Mouse (Mus musculus): Measurements from ENCODE around the gene Comp.

The Comp gene

GRCm38 (mm10) chr8:70397611-70398563 lies 24.5 kb downstream of the Comp start:
- no peak for DNase-seq (ENCODE audit: low spot score)

GRCm38 (mm10) chr8:70404212-70404611 lies 30.9 kb downstream of the Comp start:
- no peak for DNase-seq (ENCODE audit: low spot score)

- no peak for DNase-seq (ENCODE audit: low spot score)
These were observed 31.8 kb downstream of the Comp start for GRCm38 (mm10) chr8:70405189-70405588.

GRCm38 (mm10) chr8:70406427-70407069 lies 33.2 kb downstream of the Comp start:
- DNase-seq (ENCODE audit: low spot score): no peak

- DNase-seq (ENCODE audit: low spot score): no peak
These were observed 34.9 kb downstream of the Comp start for GRCm38 (mm10) chr8:70408301-70408700.

- no peak for DNase-seq (ENCODE audit: low spot score)
These were observed 35.7 kb downstream of the Comp start for GRCm38 (mm10) chr8:70409019-70409418.

- no peak for DNase-seq (ENCODE audit: low spot score)
These were observed 36.1 kb downstream of the Comp start for GRCm38 (mm10) chr8:70409455-70409871.

GRCm38 (mm10) chr8:70410281-70410680 lies 36.9 kb downstream of the Comp start:
- no peak for DNase-seq (ENCODE audit: low spot score)

- DNase-seq (ENCODE audit: low spot score): no peak
These were observed 41.1 kb downstream of the Comp start for GRCm38 (mm10) chr8:70414310-70414946.

GRCm38 (mm10) chr8:70415540-70416451 lies 42.4 kb downstream of the Comp start:
- DNase-seq (ENCODE audit: low spot score): peak; percentile 33

- DNase-seq (ENCODE audit: low spot score): no peak
These were observed 43.6 kb downstream of the Comp start for GRCm38 (mm10) chr8:70416941-70417340.

GRCm38 (mm10) chr8:70417914-70418313 lies 44.6 kb downstream of the Comp start:
- no peak for DNase-seq (ENCODE audit: low spot score)

GRCm38 (mm10) chr8:70418954-70419353 lies 45.6 kb downstream of the Comp start:
- DNase-seq (ENCODE audit: low spot score): no peak

- no peak for DNase-seq (ENCODE audit: low spot score)
These were observed 46.7 kb downstream of the Comp start for GRCm38 (mm10) chr8:70419879-70420643.

GRCm38 (mm10) chr8:70421349-70422104 lies 48.2 kb downstream of the Comp start:
- DNase-seq (ENCODE audit: low spot score): no peak

- no peak for DNase-seq (ENCODE audit: low spot score)
These were observed 49.4 kb downstream of the Comp start for GRCm38 (mm10) chr8:70422722-70423121.

GRCm38 (mm10) chr8:70426300-70426907 lies 53.0 kb downstream of the Comp start:
- DNase-seq (ENCODE audit: low spot score): no peak

- no peak for DNase-seq (ENCODE audit: low spot score)
These were observed 57.9 kb downstream of the Comp start for GRCm38 (mm10) chr8:70431213-70431612.
